Mouse (Mus musculus): ENCODE measurements around the gene Zmat5. TPM values are rescaled to one million over a fixed set of nuclear protein-coding genes. Genes with fewer than 3 reads are reported as not detected.

Gene Zmat5
- polyA plus RNA-seq, 1 experiment, result 31.9 TPM

GRCm38 (mm10) chr11:4780927-4781326 lies 76.4 kb downstream of the Zmat5 start:
- no peak for DNase-seq (ENCODE audit: low read depth in 1 of 2, low spot score in 2 of 2)
- Histone ChIP-seq H3K27ac (ENCODE audit: insufficient read depth, low read length) (no peak overlapping the region), H3K36me3 (ENCODE audit: control insufficient read depth, insufficient read depth, low read length) (peaks cover 17% of the 10 kb centered on the region), H3K4me3 (ENCODE audit: extremely low read depth, insufficient read depth, insufficient read length) (no peak overlapping the region), H3K27me3 (ENCODE audit: control insufficient read depth, insufficient read depth, low read length) (no peaks in the 10 kb centered on the region), H3K4me1 (ENCODE audit: control insufficient read depth, insufficient read depth, insufficient read length) (no peaks in the 10 kb centered on the region)
- WGBS, result 86% methylated on average over 3 of the region's 3 CpGs
- no peak for TF ChIP-seq POLR2A (IDR thresholded peaks at IDR 0.05; ENCODE audit: low read depth, low read length)
- TF ChIP-seq CTCF (IDR thresholded peaks at IDR 0.05; ENCODE audit: extremely low read depth, insufficient read depth, insufficient read length, insufficient replicate concordance), result no peak

GRCm38 (mm10) chr11:4783116-4783515 lies 78.6 kb downstream of the Zmat5 start:
- DNase-seq (ENCODE audit: low read depth in 1 of 2, low spot score in 2 of 2), result no peak
- no peak for TF ChIP-seq CTCF (IDR thresholded peaks at IDR 0.05; ENCODE audit: extremely low read depth, insufficient read depth, insufficient read length, insufficient replicate concordance)
- TF ChIP-seq POLR2A (IDR thresholded peaks at IDR 0.05; ENCODE audit: low read depth, low read length), result no peak
- H3K27ac ChIP-seq (ENCODE audit: insufficient read depth, low read length), result no peak overlapping the region
- no peaks in the 10 kb centered on the region for H3K27me3 ChIP-seq (ENCODE audit: control insufficient read depth, insufficient read depth, low read length)
- 27% methylated on average over 3 of the region's 3 CpGs for WGBS
- peaks cover 24% of the 10 kb centered on the region for H3K36me3 ChIP-seq (ENCODE audit: control insufficient read depth, insufficient read depth, low read length)
- no peak overlapping the region for H3K4me3 ChIP-seq (ENCODE audit: extremely low read depth, insufficient read depth, insufficient read length)
- H3K4me1 ChIP-seq (ENCODE audit: control insufficient read depth, insufficient read depth, insufficient read length), result no peaks in the 10 kb centered on the region

GRCm38 (mm10) chr11:4784629-4785142 lies 80.2 kb downstream of the Zmat5 start:
- no peak for DNase-seq (ENCODE audit: low read depth in 1 of 2, low spot score in 2 of 2)
- Histone ChIP-seq H3K27ac (ENCODE audit: insufficient read depth, low read length) (no peak overlapping the region), H3K4me1 (ENCODE audit: control insufficient read depth, insufficient read depth, insufficient read length) (no peaks in the 10 kb centered on the region), H3K36me3 (ENCODE audit: control insufficient read depth, insufficient read depth, low read length) (peaks cover 22% of the 10 kb centered on the region), H3K27me3 (ENCODE audit: control insufficient read depth, insufficient read depth, low read length) (no peaks in the 10 kb centered on the region), H3K4me3 (ENCODE audit: extremely low read depth, insufficient read depth, insufficient read length) (no peak overlapping the region)
- TF ChIP-seq CTCF (IDR thresholded peaks at IDR 0.05; ENCODE audit: extremely low read depth, insufficient read depth, insufficient read length, insufficient replicate concordance), result no peak
- no peak for TF ChIP-seq POLR2A (IDR thresholded peaks at IDR 0.05; ENCODE audit: low read depth, low read length)
- 37% methylated on average over 5 of the region's 5 CpGs for WGBS

Other genes with a start within 250 kb of the Zmat5 start
- gene Mtmr3, start 109.8 kb upstream of the Zmat5 start, polyA plus RNA-seq (2012; rRNA removed), result 35.3 and 36.3 TPM in 2 replicates
- gene Gm11032, start 84.6 kb upstream of the Zmat5 start, polyA plus RNA-seq (2012; rRNA removed), result not detected in 2 replicates
- 10.6 and 11.2 TPM in 2 replicates for gene Ascc2, start 66.9 kb upstream of the Zmat5 start, polyA plus RNA-seq (2012; rRNA removed)
- gene Uqcr10, start 336 bp upstream of the Zmat5 start, polyA plus RNA-seq (2012; rRNA removed), result 160 and 307 TPM in 2 replicates
- gene Cabp7, start 42.1 kb downstream of the Zmat5 start, polyA plus RNA-seq (2012; rRNA removed), result 0.04 TPM in 1 of 2 replicates, not detected in the other
- gene Nf2, start 144.9 kb downstream of the Zmat5 start, polyA plus RNA-seq (2012; rRNA removed), result 21.3 and 25.3 TPM in 2 replicates
- 12.0 and 21.0 TPM in 2 replicates for gene Nipsnap1, start 169.3 kb downstream of the Zmat5 start, polyA plus RNA-seq (2012; rRNA removed)
- gene Thoc5, start 190.6 kb downstream of the Zmat5 start, polyA plus RNA-seq (2012; rRNA removed), result 12.9 and 13.8 TPM in 2 replicates
- gene Nefh, start 243.4 kb downstream of the Zmat5 start, polyA plus RNA-seq (2012; rRNA removed), result 0.92 and 1.1 TPM in 2 replicates